Mouse (Mus musculus): Measurements from ENCODE around the gene Clec18a.

DNA sequence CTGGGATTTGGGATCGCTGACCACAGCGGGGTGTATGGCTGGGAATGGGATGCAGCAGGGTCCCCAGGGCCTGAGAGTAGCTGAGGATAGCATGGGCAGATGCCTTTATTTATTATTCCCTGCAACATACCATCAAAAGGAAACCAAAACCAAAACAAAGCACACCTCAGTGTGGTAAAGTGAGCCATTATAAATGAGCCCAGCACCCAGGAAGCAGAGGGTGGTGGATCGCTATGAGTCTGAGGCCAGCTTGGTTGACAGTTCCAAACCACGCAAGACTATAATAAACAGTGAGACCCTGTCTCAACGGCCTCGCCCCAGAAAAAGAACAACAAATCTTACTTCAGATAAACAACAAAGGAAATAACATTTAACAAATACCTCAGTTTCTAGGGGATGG, 62.2 kb downstream of the Clec18a start:
- TF ChIP-seq CTCF (IDR thresholded peaks at IDR 0.05; ENCODE audit: control insufficient read depth, insufficient read depth, low read length) (no peak), POLR2A (IDR thresholded peaks at IDR 0.05; ENCODE audit: borderline replicate concordance, control insufficient read depth, low read depth, low read length) (no peak)

Data from bone marrow, adult 2 months (tissue).